Mouse (Mus musculus) activated CD4-positive, CD25-positive, alpha-beta regulatory T cell (primary cell): ENCODE data around the gene Ermn. TPM values are rescaled to one million over a fixed set of nuclear protein-coding genes. Genes with fewer than 3 reads are reported as not detected.

Source experiments
- polyA plus RNA-seq, 2 experiments: library from polyadenylated mRNA; unstranded; fragments of 100-300 nt; shearing (Covaris generic); gene quantifications; one replicate each; pipeline ENCODE4 v1.2.1; 2017

The Ermn gene
- under 1 TPM; 0.68 to 0.87 TPM for polyA plus RNA-seq

GRCm38 (mm10) chr2:58052821-58053581 lies at the start of gene Ermn:
TSS of gene Ermn (minus strand) at chr2:58052864.

GRCm38 (mm10) chr2:57997752-57998430 lies 54.8 kb downstream of the Ermn start, which contains the start of gene Galnt5:
TSS of gene Galnt5 (plus strand) at chr2:57997884.

Other genes starting within 250 kb of the Ermn start
- under 1 TPM in 1 of 2 experiments, not detected in 1; 0.22 TPM for gene Galnt5, start 55.0 kb downstream of the Ermn start, polyA plus RNA-seq
- gene Cytip, start 142.7 kb upstream of the Ermn start, polyA plus RNA-seq: 100 to 1,000 TPM; 547 to 991 TPM